Mouse (Mus musculus) brain, embryonic 14.5 days (tissue): ENCODE measurements around the gene Olfr934. TPM values are rescaled to one million over a fixed set of nuclear protein-coding genes. Genes with fewer than 3 reads are reported as not detected.

Source experiments
- DNase-seq: peaks from one replicate; pipeline ENCODE4 v3.0.0-alpha.2; 2011; ENCODE audit warnings: low read depth
- CTCF ChIP-seq: fragments of 200-500 bp; IDR thresholded peaks from 2 replicates; pipeline ENCODE4 v1.5.1; 2012; ENCODE audit warnings: inconsistent platforms, mild to moderate bottlenecking, moderate library complexity, borderline replicate concordance; ENCODE audit not compliant: insufficient read depth, insufficient read length; ENCODE audit errors: extremely low read depth
- POLR2A ChIP-seq: fragments of 200-500 bp; IDR thresholded peaks from 2 replicates; pipeline ENCODE4 v1.6.1; 2012; ENCODE audit warnings: mild to moderate bottlenecking, inconsistent platforms, borderline replicate concordance; ENCODE audit not compliant: poor library complexity, insufficient read depth, insufficient read length, severe bottlenecking; ENCODE audit errors: extremely low read depth
- polyA plus RNA-seq: library from polyadenylated mRNA; depleted of rRNA; stranded (reverse); fragments of >200 nt; gene quantifications from 2 replicates; pipeline ENCODE4 v1.2.3, GENCODE M21; 2012; rRNA removed

Gene Olfr934
- not detected in 2 replicates for polyA plus RNA-seq

DNA sequence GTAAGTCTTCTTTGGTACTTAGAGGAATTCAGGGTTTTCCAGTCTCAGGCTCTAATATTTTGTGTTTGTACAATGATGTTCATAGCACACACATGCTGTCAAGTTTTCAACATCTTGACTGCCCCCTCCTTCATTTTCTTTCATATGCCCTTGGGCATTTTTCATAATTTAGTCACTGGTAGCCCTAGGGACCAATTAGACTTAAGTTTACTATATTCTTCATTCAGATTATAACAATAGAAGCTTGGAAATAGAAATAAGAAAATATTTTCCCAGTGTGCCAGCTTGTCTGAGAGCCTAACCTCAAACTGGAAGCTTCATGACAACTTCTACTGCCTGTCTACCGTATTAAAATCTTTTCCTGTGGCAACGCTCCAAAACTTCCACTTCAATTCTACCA lies at the start of gene Olfr934:
Olfr934 (minus strand) TSS at position 101 of the 400 bp plus-strand sequence.
- TF ChIP-seq POLR2A (no peak), CTCF (no peak)
- no peak for DNase-seq

DNA sequence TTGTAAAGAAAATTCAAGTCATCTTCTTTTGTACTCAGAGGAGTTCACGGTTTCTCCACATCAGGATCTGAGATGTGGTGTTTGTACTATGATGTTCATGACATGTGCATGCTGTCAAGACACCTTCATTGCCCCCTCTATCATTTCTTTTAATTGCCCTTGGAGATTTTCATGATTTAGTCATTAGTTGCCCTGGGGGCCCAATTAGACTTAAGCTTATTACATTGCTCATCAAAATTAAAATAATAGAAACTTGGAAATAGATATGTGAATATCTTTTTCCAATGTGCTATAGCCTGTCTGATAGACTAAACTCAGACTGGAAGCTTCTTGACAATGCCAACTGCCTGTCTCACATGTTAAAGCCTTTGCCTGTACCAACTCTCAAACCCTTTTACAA lies 35.2 kb upstream of the Olfr934 start, which contains the start of gene Olfr146:
Olfr146 (minus strand) TSS at position 101 of the 400 bp plus-strand sequence.
- no peak for DNase-seq
- no peak for TF ChIP-seq POLR2A
- no peak for TF ChIP-seq CTCF

DNA sequence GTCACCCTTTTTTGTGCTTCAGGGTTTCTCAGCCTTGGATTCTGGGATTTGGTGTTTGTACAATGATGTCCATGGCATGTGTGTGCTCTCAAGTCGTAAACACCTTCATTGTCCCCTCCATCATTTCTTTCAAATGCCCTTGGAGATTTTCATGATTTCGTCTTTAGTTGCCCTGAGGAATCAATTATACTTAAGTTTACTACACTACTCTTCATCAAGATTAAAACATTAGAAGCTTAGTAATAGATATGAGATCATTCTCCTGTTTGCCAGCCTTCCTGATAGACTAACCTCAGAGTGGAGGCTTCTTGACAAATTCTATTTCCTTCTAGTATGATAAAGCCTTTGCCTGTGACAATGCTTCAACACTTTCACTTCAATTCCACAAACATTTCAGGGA lies 11.5 kb upstream of the Olfr934 start, which contains the start of gene Olfr935:
Olfr935 (minus strand) TSS at position 101 of the 400 bp plus-strand sequence.
- DNase-seq: no peak
- no peak for TF ChIP-seq CTCF
- no peak for TF ChIP-seq POLR2A

DNA sequence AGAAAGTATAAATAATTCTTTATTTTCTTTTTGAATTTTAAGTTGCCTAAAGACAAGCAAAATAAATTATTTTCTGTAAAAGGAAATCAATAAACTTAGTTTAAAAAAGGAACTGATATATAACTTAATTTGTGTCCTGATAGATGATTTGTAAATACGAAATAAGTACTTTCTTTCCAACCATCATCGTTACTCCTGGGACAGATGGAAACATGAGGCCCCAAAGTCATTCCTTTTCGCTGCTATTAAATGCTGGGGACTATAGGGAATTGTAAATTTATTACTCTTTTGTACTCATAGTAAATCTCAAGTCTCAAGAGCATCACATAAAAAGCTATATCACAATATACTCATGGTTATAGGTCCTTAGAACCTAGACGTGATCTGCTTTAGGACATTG lies 16.1 kb downstream of the Olfr934 start, which contains the start of gene Olfr933:
Olfr933 (plus strand) TSS at position 301 of the 400 bp plus-strand sequence.
- no peak for TF ChIP-seq CTCF
- no peak for TF ChIP-seq POLR2A
- no peak for DNase-seq

DNA sequence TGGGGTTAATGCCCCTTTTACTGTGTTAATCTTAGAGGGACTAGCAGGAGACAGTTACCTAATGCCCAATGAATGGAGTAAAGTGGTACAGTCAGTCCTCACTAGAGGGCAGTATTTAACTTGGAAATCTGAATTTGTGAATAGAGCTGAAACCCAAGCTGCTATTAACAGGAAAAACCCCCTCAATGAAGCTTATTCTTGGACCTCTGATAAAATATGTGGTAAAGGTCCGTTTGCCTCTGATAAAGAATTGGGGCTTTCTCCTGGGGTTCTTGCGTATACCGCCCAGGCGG lies 34.0 kb downstream of the Olfr934 start:
- TF ChIP-seq POLR2A: no peak
- TF ChIP-seq CTCF: no peak
- peak; percentile 23 for DNase-seq

DNA sequence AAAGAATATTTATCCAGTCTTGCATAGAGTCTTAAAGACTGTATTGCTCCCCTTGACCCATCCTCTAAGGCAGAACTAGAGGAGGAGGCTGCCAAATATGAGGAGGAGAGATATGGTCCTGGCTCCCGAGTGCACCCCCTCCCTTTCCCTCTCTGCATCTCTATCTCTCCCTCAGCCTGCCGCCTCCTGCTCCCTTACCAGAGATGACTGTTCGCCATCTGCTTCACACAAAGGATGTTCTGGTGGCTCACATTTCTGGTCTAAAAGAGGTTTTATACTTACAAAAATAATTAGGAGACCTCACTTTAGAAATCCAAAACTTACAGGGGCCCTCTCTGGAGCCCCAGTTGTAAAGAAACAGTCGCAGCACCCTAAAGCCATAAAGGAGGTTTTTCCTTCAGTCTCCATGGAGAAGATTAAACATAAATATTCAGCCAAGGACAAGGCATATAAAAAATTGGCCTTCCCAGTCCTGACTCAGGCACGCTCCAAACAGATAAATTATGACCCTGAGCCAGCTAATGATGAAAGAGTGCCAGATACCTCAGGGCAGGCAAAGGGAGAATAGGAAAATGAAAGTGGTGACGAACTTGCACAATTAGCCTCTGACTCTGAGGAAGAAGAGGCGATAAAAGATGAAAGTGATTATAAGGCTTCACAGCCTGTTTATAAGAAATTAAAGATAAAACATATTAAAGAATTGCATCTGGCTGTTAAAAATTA lies 34.6 kb downstream of the Olfr934 start:
- peak; percentile 2 for DNase-seq
- TF ChIP-seq CTCF (no peak), POLR2A (no peak)

Other genes with a start within 250 kb of the Olfr934 start
- gene Olfr920, start 236.0 kb downstream of the Olfr934 start, polyA plus RNA-seq: 0.04 and 0.06 TPM in 2 replicates
- gene Olfr921, start 215.2 kb downstream of the Olfr934 start, polyA plus RNA-seq: not detected in 2 replicates
- gene Olfr922, start 173.7 kb downstream of the Olfr934 start, polyA plus RNA-seq: not detected in 2 replicates
- gene Olfr923, start 161.8 kb downstream of the Olfr934 start, polyA plus RNA-seq: not detected in 2 replicates
- not detected in 2 replicates for gene Olfr924, start 143.9 kb downstream of the Olfr934 start, polyA plus RNA-seq
- not detected in 2 replicates for gene Olfr26, start 133.3 kb downstream of the Olfr934 start, polyA plus RNA-seq
- gene Olfr926, start 111.2 kb downstream of the Olfr934 start, polyA plus RNA-seq: not detected in 2 replicates
- not detected in 2 replicates for gene Olfr930, start 58.5 kb downstream of the Olfr934 start, polyA plus RNA-seq
- gene Olfr933, start 16.0 kb downstream of the Olfr934 start, polyA plus RNA-seq: not detected in 2 replicates
- not detected in 2 replicates for gene Olfr935, start 11.4 kb upstream of the Olfr934 start, polyA plus RNA-seq
- not detected in 2 replicates for gene Olfr146, start 35.1 kb upstream of the Olfr934 start, polyA plus RNA-seq
- not detected in 2 replicates for gene Olfr937, start 76.6 kb upstream of the Olfr934 start, polyA plus RNA-seq
- gene Olfr938, start 90.6 kb upstream of the Olfr934 start, polyA plus RNA-seq: not detected in 2 replicates
- gene Olfr27, start 139.8 kb upstream of the Olfr934 start, polyA plus RNA-seq: not detected in 2 replicates
- not detected in 2 replicates for gene Olfr943, start 178.0 kb upstream of the Olfr934 start, polyA plus RNA-seq
- gene Olfr944, start 213.6 kb upstream of the Olfr934 start, polyA plus RNA-seq: not detected in 2 replicates